Mouse (Mus musculus): ENCODE results near the gene Idh1. TPM values are rescaled to one million over a fixed set of nuclear protein-coding genes. Genes with fewer than 3 reads are reported as not detected.

Idh1 gene
- polyA plus RNA-seq, 1 experiment from 2014 or later, result 260 TPM

DNA sequence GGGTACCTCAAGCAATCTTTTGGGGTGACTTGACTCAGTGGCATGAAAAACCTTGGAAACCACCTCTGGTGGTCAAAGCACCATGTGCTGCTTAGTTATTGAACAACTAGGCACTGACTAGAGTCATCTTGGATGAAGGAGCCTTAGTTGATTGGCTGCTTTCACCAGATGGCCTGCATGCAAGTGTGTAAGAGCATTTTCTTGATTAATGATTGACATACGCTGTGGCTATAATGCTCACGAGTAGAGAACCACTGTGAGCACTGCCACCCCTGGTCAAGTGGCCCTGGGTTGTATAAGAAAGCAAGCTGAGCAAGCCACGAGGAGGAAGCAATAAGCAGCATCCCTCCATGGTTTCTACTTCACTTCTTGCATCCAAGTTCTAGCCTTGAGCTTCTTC is 56.1 kb downstream of the Idh1 start:
- Histone ChIP-seq H3K27me3 (replicated peaks; ENCODE audit: control insufficient read depth, insufficient read depth, low read length) (no peaks in the 10 kb centered on the region), H3K27ac (ENCODE audit: low read depth, low read length) (peak overlapping the region; percentile 51), H3K4me1 (replicated peaks; ENCODE audit: control insufficient read depth, insufficient read depth, low read length) (no peaks in the 10 kb centered on the region), H3K9me3 (ENCODE audit: control insufficient read depth) (no peaks in the 10 kb centered on the region), H3K4me3 (ENCODE audit: low read depth, low read length) (no peak overlapping the region), H3K9ac (ENCODE audit: low read depth, low read length) (no peak overlapping the region), H3K4me2 (replicated peaks; ENCODE audit: low read depth) (no peak overlapping the region), H3K36me3 (ENCODE audit: control insufficient read depth, insufficient read depth) (no peaks in the 10 kb centered on the region)
- TF ChIP-seq CTCF (IDR thresholded peaks at IDR 0.05; ENCODE audit: low read depth), result 0 out of 2 replicates have a peak, but pooled peaks have one; percentile 30
- ATAC-seq, result peak; percentile 95
- 41% methylated on average over 3 of the region's 3 CpGs for WGBS

DNA sequence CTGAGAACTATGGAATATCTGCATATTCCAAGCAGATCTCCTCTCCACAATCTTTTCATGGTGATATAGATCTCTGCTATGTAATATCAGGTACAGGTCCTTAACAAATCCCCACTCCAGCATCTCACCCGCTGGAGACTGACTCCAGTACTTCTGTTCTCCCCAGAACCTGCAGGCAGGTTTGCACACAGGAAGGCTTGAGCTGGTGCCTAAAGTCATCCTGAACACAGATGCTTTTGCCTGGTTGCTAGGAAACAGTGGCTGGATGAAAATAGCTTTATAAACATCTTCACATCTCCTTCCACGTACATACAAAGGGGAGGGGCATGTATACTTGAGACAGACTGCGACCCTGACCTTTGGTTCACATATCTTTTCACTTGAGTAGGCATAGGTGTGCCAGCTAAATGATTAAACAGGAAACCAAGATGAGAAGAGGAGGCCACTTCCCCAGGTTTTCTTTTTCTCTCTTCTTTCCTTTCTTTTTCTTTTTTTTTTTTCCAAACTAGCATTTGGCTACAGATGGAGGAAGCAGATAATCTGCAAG is 56.6 kb downstream of the Idh1 start:
- Histone ChIP-seq H3K4me1 (replicated peaks; ENCODE audit: control insufficient read depth, insufficient read depth, low read length) (no peaks in the 10 kb centered on the region), H3K9ac (ENCODE audit: low read depth, low read length) (no peak overlapping the region), H3K4me3 (ENCODE audit: low read depth, low read length) (no peak overlapping the region), H3K4me2 (replicated peaks; ENCODE audit: low read depth) (no peak overlapping the region), H3K27ac (ENCODE audit: low read depth, low read length) (peak overlapping the region; percentile 51), H3K9me3 (ENCODE audit: control insufficient read depth) (no peaks in the 10 kb centered on the region), H3K36me3 (ENCODE audit: control insufficient read depth, insufficient read depth) (no peaks in the 10 kb centered on the region), H3K27me3 (replicated peaks; ENCODE audit: control insufficient read depth, insufficient read depth, low read length) (no peaks in the 10 kb centered on the region)
- 33% methylated on average over 3 of the region's 3 CpGs for WGBS
- TF ChIP-seq CTCF (IDR thresholded peaks at IDR 0.05; ENCODE audit: low read depth), result no peak
- ATAC-seq, result peak; percentile 95

DNA sequence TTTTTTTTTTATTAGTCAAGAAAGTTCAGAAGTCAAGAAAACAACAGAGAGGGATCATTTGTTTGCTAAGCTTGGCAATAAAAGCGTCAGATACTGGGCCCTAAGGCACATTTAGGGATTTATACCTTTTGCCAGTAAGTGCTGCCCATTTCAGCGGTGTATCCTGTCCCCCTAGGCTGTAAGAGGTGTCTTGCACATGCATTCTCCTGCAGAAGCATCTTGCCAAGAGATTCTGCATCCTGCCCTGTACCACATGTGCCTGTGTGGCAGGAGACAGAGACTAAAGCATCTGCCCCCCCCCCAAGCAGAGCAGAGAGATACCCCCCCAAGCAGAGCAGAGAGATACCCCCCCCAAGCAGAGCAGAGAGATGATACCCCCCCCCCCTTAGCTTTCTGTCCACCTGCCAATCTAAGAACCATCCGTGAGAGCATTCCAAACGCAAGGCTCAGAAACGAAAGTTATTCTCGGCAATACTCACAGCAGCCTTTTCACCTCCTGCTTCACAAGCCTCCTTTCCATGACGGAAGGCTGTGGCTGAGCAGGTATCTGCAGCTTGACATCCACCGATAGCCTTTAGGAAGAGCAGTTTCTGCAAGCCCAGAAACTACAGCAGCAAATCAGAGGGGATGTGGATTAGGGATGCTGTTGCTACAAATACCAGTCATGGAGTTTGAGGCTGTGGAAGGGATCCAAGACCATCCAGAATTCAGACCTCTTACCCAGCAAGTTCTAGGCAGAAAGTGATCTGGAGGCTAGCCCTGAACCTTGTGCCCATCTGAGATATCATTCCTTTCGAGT is 63.5 kb downstream of the Idh1 start, which contains the start of gene D630023F18Rik:
D630023F18Rik (minus strand) TSS at position 641 of the 799 bp plus-strand sequence.
- H3K27me3 ChIP-seq (replicated peaks; ENCODE audit: control insufficient read depth, insufficient read depth, low read length), result no peaks in the 10 kb centered on the region
- TF ChIP-seq CTCF (IDR thresholded peaks at IDR 0.05; ENCODE audit: low read depth), result no peak
- H3K36me3 ChIP-seq (ENCODE audit: control insufficient read depth, insufficient read depth), result no peaks in the 10 kb centered on the region
- no peak within 1 kb of the TSS for H3K4me3 ChIP-seq (ENCODE audit: low read depth, low read length)
- no peaks in the 10 kb centered on the region for H3K9me3 ChIP-seq (ENCODE audit: control insufficient read depth)
- WGBS, result 20% methylated on average over 9 of the region's 9 CpGs
- no peak within 1 kb of the TSS for H3K27ac ChIP-seq (ENCODE audit: low read depth, low read length)
- peak within 1 kb of the TSS; percentile 43 for H3K4me2 ChIP-seq (replicated peaks; ENCODE audit: low read depth)
- no peaks in the 10 kb centered on the region for H3K4me1 ChIP-seq (replicated peaks; ENCODE audit: control insufficient read depth, insufficient read depth, low read length)
- ATAC-seq, result no peak
- H3K9ac ChIP-seq (ENCODE audit: low read depth, low read length), result no peak within 1 kb of the TSS

DNA sequence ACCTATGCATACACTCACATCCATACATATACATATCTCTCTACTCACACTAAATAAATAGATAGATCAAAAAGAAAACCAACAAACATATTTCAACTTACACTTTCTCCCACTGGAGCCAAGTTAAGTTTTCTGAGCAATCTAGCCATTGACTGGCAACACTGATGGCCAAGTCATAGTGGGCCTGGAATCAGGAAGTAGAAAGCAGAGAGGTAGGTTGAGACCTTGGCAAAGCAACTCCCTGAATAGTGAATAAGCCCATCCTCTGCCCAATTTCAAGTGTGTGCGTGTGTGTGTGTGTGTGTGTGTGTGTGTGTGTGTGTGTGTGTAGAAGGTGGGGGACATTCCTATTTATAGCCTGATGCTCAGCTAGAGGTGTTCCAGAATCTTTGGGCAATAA is 66.9 kb downstream of the Idh1 start, which contains the start of gene Gm28845:
Gm28845 (minus strand) TSS at position 121 of the 400 bp plus-strand sequence.
- Histone ChIP-seq H3K9me3 (ENCODE audit: control insufficient read depth) (no peaks in the 10 kb centered on the region), H3K4me2 (replicated peaks; ENCODE audit: low read depth) (no peak within 1 kb of the TSS), H3K4me1 (replicated peaks; ENCODE audit: control insufficient read depth, insufficient read depth, low read length) (no peaks in the 10 kb centered on the region), H3K4me3 (ENCODE audit: low read depth, low read length) (no peak within 1 kb of the TSS), H3K27me3 (replicated peaks; ENCODE audit: control insufficient read depth, insufficient read depth, low read length) (no peaks in the 10 kb centered on the region), H3K27ac (ENCODE audit: low read depth, low read length) (peak within 1 kb of the TSS; percentile 94), H3K36me3 (ENCODE audit: control insufficient read depth, insufficient read depth) (no peaks in the 10 kb centered on the region), H3K9ac (ENCODE audit: low read depth, low read length) (no peak within 1 kb of the TSS)
- no peak for TF ChIP-seq CTCF (IDR thresholded peaks at IDR 0.05; ENCODE audit: low read depth)
- ATAC-seq, result no peak
- 89% methylated on average over 1 of the region's 1 CpGs for WGBS

DNA sequence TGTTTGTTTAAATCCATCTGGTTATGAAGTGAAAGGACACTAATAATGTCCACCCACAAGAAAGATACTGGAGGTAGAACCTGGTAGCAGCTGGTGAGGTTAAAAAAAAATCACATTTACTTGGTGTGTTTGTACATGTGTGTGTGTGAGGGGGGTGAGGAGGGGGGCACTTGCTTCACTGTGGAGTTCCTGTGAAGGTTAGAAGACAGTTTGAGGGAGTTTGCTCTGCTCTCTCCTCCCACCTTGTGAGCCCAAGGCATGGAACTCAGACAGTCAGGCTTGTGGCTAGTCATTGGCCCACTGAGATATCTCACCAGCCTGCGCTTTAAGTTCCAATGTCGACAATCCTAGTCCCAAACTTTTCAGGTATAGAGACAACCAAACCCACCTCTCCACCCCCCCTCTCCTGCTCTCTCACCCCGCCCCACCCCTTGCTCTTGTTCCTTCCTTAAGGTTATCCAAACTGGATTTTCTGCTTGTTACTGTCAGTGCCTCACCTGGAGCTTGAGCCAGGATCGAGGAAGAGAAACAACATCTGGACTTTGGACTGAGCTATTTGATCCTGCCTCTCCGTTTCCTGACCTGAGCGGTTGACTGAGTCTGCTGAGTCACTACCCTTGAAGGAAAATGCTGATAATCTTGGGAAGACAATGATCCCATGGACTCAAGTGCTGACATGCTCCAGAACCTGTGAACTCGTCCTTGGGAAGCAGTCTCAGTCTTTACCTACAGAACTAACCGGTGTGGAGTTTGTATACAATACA is 68.0 kb downstream of the Idh1 start:
- Histone ChIP-seq H3K9ac (ENCODE audit: low read depth, low read length) (no peak overlapping the region), H3K36me3 (ENCODE audit: control insufficient read depth, insufficient read depth) (no peaks in the 10 kb centered on the region), H3K9me3 (ENCODE audit: control insufficient read depth) (no peaks in the 10 kb centered on the region), H3K27ac (ENCODE audit: low read depth, low read length) (peak overlapping the region; percentile 94), H3K4me3 (ENCODE audit: low read depth, low read length) (no peak overlapping the region), H3K4me2 (replicated peaks; ENCODE audit: low read depth) (no peak overlapping the region), H3K4me1 (replicated peaks; ENCODE audit: control insufficient read depth, insufficient read depth, low read length) (no peaks in the 10 kb centered on the region), H3K27me3 (replicated peaks; ENCODE audit: control insufficient read depth, insufficient read depth, low read length) (no peaks in the 10 kb centered on the region)
- 25% methylated on average over 8 of the region's 8 CpGs for WGBS
- peak; percentile 97 for ATAC-seq
- TF ChIP-seq CTCF (IDR thresholded peaks at IDR 0.05; ENCODE audit: low read depth), result no peak

All from intestine, postnatal 0 days (tissue).